Mouse (Mus musculus): ENCODE measurements at regions not wholly inside any gene's neighbourhood (a gene's known extent, or its start where the extent isn't known, plus 50 kb on each side); places are given as distances from the start of the nearest gene placed in this dataset.
A peak's percentile ranks its signal among the peaks of the same experiment; 100 is the strongest.
"Not testable (repeated sequence)": the region's sequence is repeated elsewhere in the genome, so short reads cannot be mapped to it uniquely, and the experiment has no call there.

- no peak for DNase-seq (ENCODE audit: low read depth, low spot score)
Observed at GRCm38 (mm10) chr3:40368421-40368820, 162.7 kb upstream of the Intu start.

- DNase-seq (ENCODE audit: low read depth, low spot score), result no peak
Observed at GRCm38 (mm10) chr3:40371411-40371810, 159.7 kb upstream of the Intu start.

GRCm38 (mm10) chr3:40376220-40376619 is 154.9 kb upstream of the Intu start:
- not testable (repeated sequence) for DNase-seq (ENCODE audit: low read depth, low spot score)

GRCm38 (mm10) chr3:40377416-40377815 is 153.7 kb upstream of the Intu start:
- peak; percentile 49 for DNase-seq (ENCODE audit: low read depth, low spot score)

GRCm38 (mm10) chr3:40379063-40379462 is 152.0 kb upstream of the Intu start:
- no peak for DNase-seq (ENCODE audit: low read depth, low spot score)

- DNase-seq (ENCODE audit: low read depth, low spot score), result peak; percentile 46
Observed at GRCm38 (mm10) chr3:40391631-40392030, 139.5 kb upstream of the Intu start.

- DNase-seq (ENCODE audit: low read depth, low spot score), result no peak
Observed at GRCm38 (mm10) chr3:40398184-40398583, 132.9 kb upstream of the Intu start.

- no peak for DNase-seq (ENCODE audit: low read depth, low spot score)
Observed at GRCm38 (mm10) chr3:40403402-40403801, 127.7 kb upstream of the Intu start.

- DNase-seq (ENCODE audit: low read depth, low spot score), result no peak
Observed at GRCm38 (mm10) chr3:40405095-40405948, 125.8 kb upstream of the Intu start.

- no peak for DNase-seq (ENCODE audit: low read depth, low spot score)
Observed at GRCm38 (mm10) chr3:40405949-40406236, 125.2 kb upstream of the Intu start.

- DNase-seq (ENCODE audit: low read depth, low spot score), result no peak
Observed at GRCm38 (mm10) chr3:40408921-40409488, 122.1 kb upstream of the Intu start.

- no peak for DNase-seq (ENCODE audit: low read depth, low spot score)
Observed at GRCm38 (mm10) chr3:40410749-40411310, 120.3 kb upstream of the Intu start.

- not testable (repeated sequence) for DNase-seq (ENCODE audit: low read depth, low spot score)
Observed at GRCm38 (mm10) chr3:40425183-40425844, 105.8 kb upstream of the Intu start.

- DNase-seq (ENCODE audit: low read depth, low spot score), result no peak
Observed at GRCm38 (mm10) chr3:40426070-40426469, 105.0 kb upstream of the Intu start.

- peak; percentile 68 for DNase-seq (ENCODE audit: low read depth, low spot score)
Observed at GRCm38 (mm10) chr3:40428021-40428420, 103.1 kb upstream of the Intu start.

- DNase-seq (ENCODE audit: low read depth, low spot score), result peak; percentile 42
Observed at GRCm38 (mm10) chr3:40438251-40438650, 92.8 kb upstream of the Intu start.

- DNase-seq (ENCODE audit: low read depth, low spot score), result no peak
Observed at GRCm38 (mm10) chr3:40441092-40442036, 89.7 kb upstream of the Intu start.

GRCm38 (mm10) chr3:40443788-40444595 is 87.1 kb upstream of the Intu start:
- DNase-seq (ENCODE audit: low read depth, low spot score), result no peak

GRCm38 (mm10) chr3:40452958-40453357 is 78.1 kb upstream of the Intu start:
- no peak for DNase-seq (ENCODE audit: low read depth, low spot score)

GRCm38 (mm10) chr3:40453552-40453951 is 77.5 kb upstream of the Intu start:
- DNase-seq (ENCODE audit: low read depth, low spot score), result no peak

GRCm38 (mm10) chr3:40456070-40456469 is 75.0 kb upstream of the Intu start:
- DNase-seq (ENCODE audit: low read depth, low spot score), result no peak
